In genomic region chr11:77764694-77765458, GRCm38 (mm10) we compare ENCODE assay signal across 8 mouse cellular contexts. TPM values are rescaled to one million over a fixed set of nuclear protein-coding genes. Genes with fewer than 3 reads are reported as not detected.
DNase-seq lines count a peak whose midpoint lies in the region; ATAC-seq and TF ChIP-seq lines count a peak whose summit lies in the region.
"Had no signal": no experiment of that assay in that cellular context is flagged by ENCODE, and none has a peak within 500 bp of the region (broad histone marks: within the 10 kb centered on the region; RNA-seq: fewer than 3 reads in every experiment).

No protein-coding gene starts in this region.

- ATAC-seq in heart, embryonic 16.5 days (replicated peaks; ENCODE audit: extremely low read depth, insufficient read depth, low FRiP score): peak; percentile 14; the same call in 1 of the 2 replicates
- peak; percentile 3; the same call in 1 of the 2 replicates for ATAC-seq in stomach, embryonic 16.5 days (ENCODE audit: insufficient read depth, low FRiP score)
- ATAC-seq in megakaryocyte progenitor cell, adult 5-6 weeks (replicated peaks; ENCODE audit: poor library complexity): no peak

- H3K4me1 ChIP-seq in heart, embryonic 16.5 days (ENCODE audit: control insufficient read depth, insufficient read depth, low read length): peaks cover 39% of the 10 kb centered on the region
- peaks cover 25% of the 10 kb centered on the region for H3K4me1 ChIP-seq in lung, adult 2 months (ENCODE audit: control insufficient read depth, insufficient read depth, low read length)
- peaks cover 35% of the 10 kb centered on the region for H3K4me1 ChIP-seq in stomach, embryonic 16.5 days (ENCODE audit: control insufficient read depth, insufficient read depth, low read length)

- H3K9ac ChIP-seq in heart, embryonic 16.5 days (ENCODE audit: low read length): peak overlapping the region; percentile 92
- peak overlapping the region; percentile 96; the same call in 1 of the 2 replicates for H3K9ac ChIP-seq in stomach, embryonic 16.5 days (ENCODE audit: low read length)

- H3K4me3 ChIP-seq in heart, embryonic 16.5 days (ENCODE audit: low read length): peak overlapping the region; percentile 83
- H3K4me3 ChIP-seq in lung, adult 2 months (replicated peaks; ENCODE audit: extremely low read depth, low read depth, low read length): peak overlapping the region; percentile 21
- peak overlapping the region; percentile 91; the same call in 1 of the 2 replicates for H3K4me3 ChIP-seq in stomach, embryonic 16.5 days (replicated peaks; ENCODE audit: low read length)

- H3K36me3 ChIP-seq in heart, embryonic 16.5 days (ENCODE audit: control insufficient read depth, insufficient read depth): no peaks in the 10 kb centered on the region
- no peaks in the 10 kb centered on the region for H3K36me3 ChIP-seq in stomach, embryonic 16.5 days (ENCODE audit: control insufficient read depth, insufficient read depth, low read length)

- peak; percentile 15 for DNase-seq in MN1 (ENCODE audit: low spot score)
- DNase-seq in brain, embryonic 14.5 days (ENCODE audit: low read depth): peak; percentile 13
- peak; percentile 82 to 85 for DNase-seq in kidney, postnatal 36 days
- DNase-seq in lung, adult 2 months: peak; percentile 42

- H3K27ac ChIP-seq in heart, embryonic 16.5 days (ENCODE audit: low read length): peak overlapping the region; percentile 87
- H3K27ac ChIP-seq in stomach, embryonic 16.5 days (ENCODE audit: low read length): peak overlapping the region; percentile 90

- TF ChIP-seq POLR2A in brain, embryonic 14.5 days (IDR thresholded peaks at IDR 0.05; ENCODE audit: borderline replicate concordance, extremely low read depth, insufficient read depth, insufficient read length, poor library complexity, severe bottlenecking): no peak
- no peak for TF ChIP-seq POLR2A in lung, adult 2 months (IDR thresholded peaks at IDR 0.05; ENCODE audit: borderline replicate concordance, extremely low read depth, low read depth, low read length)

- H3K9me3 ChIP-seq in heart, embryonic 16.5 days (replicated peaks; ENCODE audit: control insufficient read depth, low read length): no peaks in the 10 kb centered on the region
- H3K9me3 ChIP-seq in stomach, embryonic 16.5 days (replicated peaks; ENCODE audit: control insufficient read depth, low read length): no peaks in the 10 kb centered on the region

- peak overlapping the region; percentile 95 for H3K4me2 ChIP-seq in heart, embryonic 16.5 days (ENCODE audit: low read depth, low read length)
- H3K4me2 ChIP-seq in stomach, embryonic 16.5 days (ENCODE audit: low read depth, low read length): peak overlapping the region; percentile 74

- 43% methylated on average over 9 of the region's 9 CpGs for WGBS in heart, embryonic 16.5 days
- 32% methylated on average over 9 of the region's 9 CpGs for WGBS in lung, adult 2 months
- 47% methylated on average over 9 of the region's 9 CpGs for WGBS in stomach, embryonic 16.5 days

- no peak for TF ChIP-seq CTCF in brain, embryonic 14.5 days (IDR thresholded peaks at IDR 0.05; ENCODE audit: borderline replicate concordance, extremely low read depth, insufficient read depth, insufficient read length)
- no peak for TF ChIP-seq CTCF in lung, adult 2 months (IDR thresholded peaks at IDR 0.05; ENCODE audit: insufficient read depth, low read length)

- H3K27me3 ChIP-seq in heart, embryonic 16.5 days (ENCODE audit: control insufficient read depth, insufficient read depth, low read length): no peaks in the 10 kb centered on the region
- H3K27me3 ChIP-seq in stomach, embryonic 16.5 days (ENCODE audit: control insufficient read depth, insufficient read depth, low read length): no peaks in the 10 kb centered on the region

RNA-seq across cellular contexts. Expression of gene Myo18a, which starts 1.8 kb away (rescaled TPM):
- polyA plus RNA-seq in brain, embryonic 14.5 days (2012; rRNA removed): 45.6 and 67.3 TPM in 2 replicates
- polyA plus RNA-seq in heart, embryonic 16.5 days (2015; fragmentation: Nextera tagmentation; extraction: Ambion mirVana): 104 and 122 TPM in 2 replicates
- polyA plus RNA-seq in lung, adult 2 months (2012; rRNA removed): 63.7 and 92.1 TPM in 2 replicates
- polyA plus RNA-seq in stomach, embryonic 16.5 days (2015; fragmentation: Nextera tagmentation; extraction: Ambion mirVana): 44.9 and 46.0 TPM in 2 replicates
- 23.1 and 25.1 TPM in 2 replicates for total RNA-seq in megakaryocyte progenitor cell, adult 5-6 weeks (2015)
- total RNA-seq in megakaryocyte progenitor cell, adult 5-6 weeks (2017): 71.4 and 99.8 TPM in 2 replicates

RNA-seq across cellular contexts. Expression of gene Gm10277, which starts 22.7 kb away (rescaled TPM):
- polyA plus RNA-seq in brain, embryonic 14.5 days (2012; rRNA removed): not detected in 2 replicates
- polyA plus RNA-seq in heart, embryonic 16.5 days (2015; fragmentation: Nextera tagmentation; extraction: Ambion mirVana): 1.2 and 1.3 TPM in 2 replicates
- not detected in 2 replicates for polyA plus RNA-seq in lung, adult 2 months (2012; rRNA removed)
- 1.2 and 1.4 TPM in 2 replicates for polyA plus RNA-seq in stomach, embryonic 16.5 days (2015; fragmentation: Nextera tagmentation; extraction: Ambion mirVana)
- not detected in 2 replicates for total RNA-seq in megakaryocyte progenitor cell, adult 5-6 weeks (2015)
- not detected in 2 replicates for total RNA-seq in megakaryocyte progenitor cell, adult 5-6 weeks (2017)

RNA-seq across cellular contexts. Expression of gene Cryba1, which starts 39.8 kb away (rescaled TPM):
- 0.19 and 0.23 TPM in 2 replicates for polyA plus RNA-seq in brain, embryonic 14.5 days (2012; rRNA removed)
- not detected in 2 replicates for polyA plus RNA-seq in heart, embryonic 16.5 days (2015; fragmentation: Nextera tagmentation; extraction: Ambion mirVana)
- not detected in 2 replicates for polyA plus RNA-seq in lung, adult 2 months (2012; rRNA removed)
- polyA plus RNA-seq in stomach, embryonic 16.5 days (2015; fragmentation: Nextera tagmentation; extraction: Ambion mirVana): not detected in 2 replicates
- total RNA-seq in megakaryocyte progenitor cell, adult 5-6 weeks (2015): not detected in 2 replicates
- total RNA-seq in megakaryocyte progenitor cell, adult 5-6 weeks (2017): not detected in 2 replicates
- total RNA-seq: common myeloid progenitor, adult 5-6 weeks had no signal

Comparison
In these comparisons a context has a peak if more than half of its experiments do, and no peak if none do; other contexts are left out.
1. DNase-seq: peak in every context shown above with its lines; median percentile 84 in kidney, postnatal 36 days; 42 in lung, adult 2 months; 15 in MN1; 13 in brain, embryonic 14.5 days.
2. H3K4me3 ChIP-seq: peak in every context shown above with its lines; median percentile 91 in stomach, embryonic 16.5 days; 83 in heart, embryonic 16.5 days; 21 in lung, adult 2 months.